Mouse (Mus musculus) hindbrain, embryonic 12.5 days (tissue): ENCODE data around the gene Hspg2. TPM values are rescaled to one million over a fixed set of nuclear protein-coding genes. Genes with fewer than 3 reads are reported as not detected.

Experiments
- ATAC-seq: fragments of 200-750 bp; cut with Nextera tagmentation; 2 replicates; pipeline ENCODE4 v1.8.0; 2017; ENCODE audit warnings: moderate TSS enrichment; ENCODE audit not compliant: low FRiP score
- H3K27ac ChIP-seq: fragments of 300-500 bp; sonication (generic); 2 replicates; pipeline ENCODE4 v1.5.1; 2016; ENCODE audit warnings: mild to moderate bottlenecking
- H3K27me3 ChIP-seq: fragments of 300-500 bp; sonication (generic); 2 replicates; pipeline ENCODE4 v1.6.1; 2016; ENCODE audit warnings: mild to moderate bottlenecking
- H3K36me3 ChIP-seq: fragments of 300-500 bp; sonication (generic); 2 replicates; pipeline ENCODE4 v1.6.1; 2016; ENCODE audit warnings: mild to moderate bottlenecking
- H3K4me1 ChIP-seq: fragments of 300-500 bp; sonication (generic); 2 replicates; pipeline ENCODE4 v1.6.1; 2016
- H3K4me2 ChIP-seq: fragments of 300-500 bp; sonication (generic); replicated peaks from 2 replicates; pipeline ENCODE4 v1.6.1; 2016; ENCODE audit warnings: mild to moderate bottlenecking
- H3K4me3 ChIP-seq: fragments of 300-500 bp; sonication (generic); 2 replicates; pipeline ENCODE4 v1.5.1; 2016; ENCODE audit warnings: mild to moderate bottlenecking
- H3K9ac ChIP-seq: fragments of 300-500 bp; sonication (generic); 2 replicates; pipeline ENCODE4 v1.6.1; 2016; ENCODE audit warnings: mild to moderate bottlenecking, moderate library complexity
- H3K9me3 ChIP-seq: fragments of 300-500 bp; sonication (generic); replicated peaks from 2 replicates; pipeline ENCODE4 v1.6.1; 2016; ENCODE audit warnings: mild to moderate bottlenecking
- WGBS: fragments of 180-500 bp; shearing (Covaris S2); methylation state at CpG from one replicate; pipeline ENCODE4 v1.1.7; 2016; 5-methylcytosine and 5-hydroxymethylcytosine counted together
- polyA plus RNA-seq: library from polyadenylated mRNA; unstranded; fragments of >200 nt; fragmentation: Nextera tagmentation; extraction: Ambion mirVana; gene quantifications from 2 replicates; pipeline ENCODE4 v1.2.1, GENCODE M21; 2016

The Hspg2 gene
- polyA plus RNA-seq, 1 experiment from 2014 or later, result 15.0 TPM

DNA sequence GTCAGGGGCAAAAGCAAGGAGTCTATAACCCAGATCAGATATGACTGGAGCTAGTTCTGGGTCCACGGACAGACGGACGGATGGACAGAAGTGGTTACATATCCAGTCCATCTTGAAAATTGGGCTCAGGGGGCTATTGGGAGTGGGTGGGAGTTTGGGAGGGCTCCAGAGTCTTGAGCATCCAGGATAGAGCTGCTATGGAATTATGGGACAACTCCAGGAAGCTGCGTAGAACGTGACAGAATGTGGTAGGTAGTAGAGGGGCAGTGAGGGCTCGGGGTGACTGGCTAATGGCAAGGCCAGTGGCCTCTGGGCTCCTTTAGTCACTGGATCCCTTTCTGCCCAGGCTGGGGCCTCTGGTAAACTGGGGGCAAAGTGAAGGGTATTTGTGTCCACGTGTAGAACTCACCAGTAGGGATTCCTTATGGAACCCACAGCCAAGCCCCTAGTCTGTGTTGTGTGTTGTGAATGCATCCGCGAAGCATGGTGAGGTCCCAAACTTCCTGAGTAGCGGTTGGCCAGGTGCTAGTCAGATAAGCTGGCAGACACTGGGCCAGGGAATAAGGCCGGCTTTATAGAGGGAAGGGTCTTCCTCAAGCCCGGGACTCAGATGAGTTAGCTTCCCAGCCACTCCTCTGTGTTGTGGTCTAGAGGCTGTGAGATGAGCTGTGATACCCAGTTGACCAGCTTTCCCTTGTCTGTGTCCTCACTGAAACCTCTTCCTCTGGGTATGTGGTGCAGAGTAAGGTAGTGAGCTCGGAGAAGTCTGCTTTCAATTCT is 6.9 kb downstream of the Hspg2 start:
- Histone ChIP-seq H3K4me2 (no peak overlapping the region), H3K27me3 (no peaks in the 10 kb centered on the region), H3K4me1 (peaks cover 53% of the 10 kb centered on the region), H3K36me3 (no peaks in the 10 kb centered on the region), H3K27ac (no peak overlapping the region), H3K9me3 (no peaks in the 10 kb centered on the region), H3K9ac (no peak overlapping the region), H3K4me3 (no peak overlapping the region)
- WGBS, result 83% methylated on average over 13 of the region's 13 CpGs
- no peak for ATAC-seq

DNA sequence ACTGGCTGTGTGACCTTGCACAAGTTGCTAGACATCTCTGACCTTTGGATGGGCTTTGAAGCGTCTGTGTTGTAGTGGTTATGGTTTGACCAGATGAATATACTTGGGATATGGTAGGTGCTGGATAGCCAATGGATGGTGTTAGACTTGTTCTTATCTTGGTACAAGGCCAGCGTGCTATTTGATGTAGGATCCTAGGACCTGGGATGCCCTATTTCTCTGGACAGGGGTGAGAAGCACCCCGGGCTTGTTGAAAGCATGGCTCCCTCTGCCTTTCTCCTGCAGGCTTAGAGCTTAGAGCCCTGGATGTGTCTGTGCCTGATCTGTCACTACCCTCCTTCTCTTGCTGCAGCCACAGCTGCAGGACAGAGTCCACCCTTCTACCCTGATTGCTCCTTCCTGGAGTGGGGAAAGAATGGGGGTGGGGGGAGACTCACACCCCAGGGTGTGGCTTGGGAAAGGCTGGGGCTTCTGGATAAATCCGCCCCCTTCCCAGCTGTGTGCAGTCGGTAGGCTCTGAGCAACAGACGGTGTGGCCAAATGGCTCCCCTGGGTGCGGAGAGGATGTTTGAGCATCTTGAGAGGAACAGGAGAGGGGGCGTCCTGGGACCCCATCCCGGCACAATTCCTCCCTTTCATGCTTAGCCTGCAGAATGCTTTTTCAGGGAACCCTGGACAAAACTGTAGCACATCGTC is 7.6 kb downstream of the Hspg2 start:
- Histone ChIP-seq H3K36me3 (no peaks in the 10 kb centered on the region), H3K4me2 (peak overlapping the region; percentile 26), H3K4me3 (no peak overlapping the region), H3K4me1 (peaks cover 54% of the 10 kb centered on the region), H3K27me3 (no peaks in the 10 kb centered on the region), H3K27ac (peak overlapping the region; percentile 12; the same call in 1 of the 2 replicates), H3K9ac (peak overlapping the region; percentile 38), H3K9me3 (no peaks in the 10 kb centered on the region)
- ATAC-seq, result no peak
- WGBS, result 32% methylated on average over 10 of the region's 10 CpGs

DNA sequence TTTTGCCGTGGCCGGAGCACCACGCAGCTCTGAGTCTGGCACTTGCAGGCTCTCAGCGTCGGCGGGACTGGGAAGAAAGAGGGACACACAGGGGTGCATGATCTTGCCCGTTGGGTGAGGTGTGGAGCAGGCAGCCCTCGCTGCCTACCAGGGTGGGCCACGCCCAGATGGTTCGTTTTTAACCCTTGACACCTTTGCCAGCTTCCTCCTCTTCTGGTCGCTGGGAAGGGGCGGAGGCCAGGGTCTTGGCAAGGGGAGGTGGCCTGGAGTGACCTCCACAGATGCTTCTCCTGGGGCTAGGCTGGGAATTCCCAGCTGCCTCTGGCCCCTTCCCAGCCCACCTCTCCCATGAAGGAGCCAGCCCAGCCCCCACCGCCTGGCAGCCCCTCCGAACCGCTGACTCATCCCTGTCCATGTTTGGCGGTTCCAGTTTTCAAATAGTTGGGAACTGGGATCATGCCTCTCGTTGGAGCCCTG is 8.2 kb downstream of the Hspg2 start:
- Histone ChIP-seq H3K4me2 (peak overlapping the region; percentile 26), H3K36me3 (no peaks in the 10 kb centered on the region), H3K9ac (peak overlapping the region; percentile 38), H3K4me3 (no peak overlapping the region), H3K27me3 (no peaks in the 10 kb centered on the region), H3K27ac (peak overlapping the region; percentile 12; the same call in 1 of the 2 replicates), H3K4me1 (peaks cover 59% of the 10 kb centered on the region), H3K9me3 (no peaks in the 10 kb centered on the region)
- 15% methylated on average over 17 of the region's 17 CpGs for WGBS
- ATAC-seq, result 0 out of 2 replicates have a peak, but pooled peaks have one; percentile 12

DNA sequence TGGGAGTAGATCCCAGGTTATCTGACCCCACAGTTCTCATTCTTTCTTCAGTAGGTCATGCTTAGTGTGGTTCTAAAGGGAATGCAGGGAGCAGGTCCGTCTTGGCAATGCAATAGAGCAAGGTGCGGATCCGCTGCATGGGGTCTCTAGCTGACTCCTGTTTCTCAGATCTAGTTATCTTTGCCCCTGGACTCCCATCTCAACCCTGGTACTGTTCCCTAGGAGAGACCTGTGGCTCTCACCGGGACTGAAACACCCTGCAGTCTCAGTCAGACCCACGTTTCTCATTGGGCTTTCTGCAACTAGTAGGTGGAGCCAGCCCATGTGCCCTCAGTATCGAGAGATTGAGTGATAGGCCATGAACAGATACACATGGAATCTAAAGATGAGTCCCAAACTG is 9.0 kb downstream of the Hspg2 start:
- H3K4me1 ChIP-seq, result peaks cover 68% of the 10 kb centered on the region
- no peaks in the 10 kb centered on the region for H3K27me3 ChIP-seq
- 65% methylated on average over 6 of the region's 6 CpGs for WGBS
- no peak overlapping the region for H3K27ac ChIP-seq
- no peak for ATAC-seq
- no peak overlapping the region for H3K4me2 ChIP-seq
- no peaks in the 10 kb centered on the region for H3K9me3 ChIP-seq
- H3K9ac ChIP-seq, result no peak overlapping the region
- H3K4me3 ChIP-seq, result no peak overlapping the region
- H3K36me3 ChIP-seq, result no peaks in the 10 kb centered on the region

DNA sequence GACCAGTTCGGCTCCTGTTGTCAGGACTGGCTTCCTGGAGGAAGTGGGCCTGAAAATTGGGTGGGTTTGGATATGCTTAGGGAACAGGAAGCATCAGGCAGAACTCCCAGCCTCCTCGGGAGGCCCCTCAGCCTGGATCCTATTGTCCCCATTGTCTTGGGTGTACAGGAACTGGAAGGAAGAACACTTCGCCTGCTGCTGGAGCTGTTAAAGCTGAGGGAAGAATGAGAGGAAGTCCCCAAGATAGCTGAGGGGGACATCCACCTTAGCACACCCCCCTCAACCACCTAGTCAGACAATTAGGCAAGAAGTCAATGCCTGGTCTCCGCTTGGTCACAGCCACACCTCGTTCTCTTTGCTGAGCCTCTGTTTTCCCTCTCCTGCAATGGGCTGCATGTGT is 9.7 kb downstream of the Hspg2 start:
- Histone ChIP-seq H3K9me3 (no peaks in the 10 kb centered on the region), H3K27me3 (no peaks in the 10 kb centered on the region), H3K4me2 (no peak overlapping the region), H3K4me3 (no peak overlapping the region), H3K27ac (no peak overlapping the region), H3K36me3 (no peaks in the 10 kb centered on the region), H3K9ac (no peak overlapping the region), H3K4me1 (peaks cover 68% of the 10 kb centered on the region)
- ATAC-seq, result no peak
- WGBS, result 68% methylated on average over 5 of the region's 5 CpGs

DNA sequence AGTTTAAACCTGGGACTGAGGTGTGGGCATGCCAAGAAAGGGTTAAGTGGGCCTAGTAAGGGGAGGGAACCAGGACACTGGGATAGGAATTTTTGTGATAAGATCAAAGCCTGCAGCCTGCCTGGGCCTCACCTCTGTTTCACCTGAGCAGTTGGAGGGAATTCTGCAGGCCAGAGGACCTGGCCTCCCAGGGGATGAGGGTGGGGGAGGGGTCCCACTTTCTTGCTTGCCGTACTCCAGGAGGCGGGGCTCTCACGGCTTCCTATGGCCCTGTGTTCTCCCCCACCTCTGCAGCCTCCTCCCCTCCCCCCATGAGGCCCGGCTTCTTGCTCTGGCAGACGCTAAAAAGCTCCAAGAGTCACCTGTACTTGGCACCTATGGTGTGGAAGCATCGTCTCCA is 11.2 kb downstream of the Hspg2 start:
- Histone ChIP-seq H3K36me3 (no peaks in the 10 kb centered on the region), H3K4me2 (no peak overlapping the region; the same call in 1 of the 2 replicates), H3K9ac (no peak overlapping the region), H3K4me3 (no peak overlapping the region), H3K27ac (0 out of 2 replicates have a peak overlapping the region, but pooled peaks have one; percentile 12), H3K4me1 (peaks cover 68% of the 10 kb centered on the region), H3K27me3 (no peaks in the 10 kb centered on the region), H3K9me3 (no peaks in the 10 kb centered on the region)
- ATAC-seq, result no peak
- WGBS, result 9% methylated on average over 6 of the region's 6 CpGs

DNA sequence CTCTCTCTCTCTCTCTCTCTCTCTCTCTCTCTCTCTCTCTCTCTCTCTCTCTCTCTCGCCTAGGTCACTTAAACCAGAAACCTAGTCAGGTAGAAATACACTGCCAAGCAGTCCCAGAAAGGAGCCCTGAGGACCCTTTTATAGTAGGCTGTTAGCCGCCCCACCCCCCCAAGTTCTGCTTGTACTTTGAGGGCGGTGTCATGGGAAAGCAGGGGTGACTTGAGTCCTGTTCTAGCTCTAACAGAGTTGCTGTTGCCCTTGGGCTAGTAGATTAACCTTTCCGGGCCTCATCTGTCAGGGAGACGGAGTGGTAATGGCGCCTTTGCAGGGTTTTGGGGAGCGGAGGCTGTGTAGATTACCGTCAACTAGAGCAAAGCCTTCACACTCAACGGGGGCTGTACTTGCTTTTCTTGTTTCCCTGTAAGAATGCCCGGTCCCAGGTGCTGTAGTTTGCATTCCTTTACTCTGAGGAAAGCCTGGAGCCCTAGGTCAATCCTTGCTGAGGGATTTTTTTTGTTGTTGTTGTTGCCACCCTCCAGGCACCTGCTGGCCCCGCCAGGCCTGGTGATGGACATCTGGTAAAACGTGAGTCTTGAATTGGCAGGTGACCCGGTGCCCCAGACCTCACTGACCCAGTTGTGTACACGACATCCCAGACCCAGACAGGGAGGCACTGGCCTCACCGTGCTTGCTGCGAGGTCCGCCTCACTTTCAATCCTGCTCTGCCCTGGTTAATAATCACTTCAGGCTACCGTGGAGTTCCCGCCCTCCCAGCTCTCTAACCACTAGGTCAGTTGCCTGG is 11.8 kb downstream of the Hspg2 start:
- Histone ChIP-seq H3K4me3 (no peak overlapping the region), H3K27me3 (no peaks in the 10 kb centered on the region), H3K4me2 (no peak overlapping the region; the same call in 1 of the 2 replicates), H3K4me1 (peaks cover 73% of the 10 kb centered on the region), H3K9me3 (no peaks in the 10 kb centered on the region), H3K9ac (0 out of 2 replicates have a peak overlapping the region, but pooled peaks have one; percentile 23), H3K36me3 (no peaks in the 10 kb centered on the region), H3K27ac (0 out of 2 replicates have a peak overlapping the region, but pooled peaks have one; percentile 12)
- ATAC-seq, result no peak
- WGBS, result 15% methylated on average over 19 of the region's 19 CpGs

DNA sequence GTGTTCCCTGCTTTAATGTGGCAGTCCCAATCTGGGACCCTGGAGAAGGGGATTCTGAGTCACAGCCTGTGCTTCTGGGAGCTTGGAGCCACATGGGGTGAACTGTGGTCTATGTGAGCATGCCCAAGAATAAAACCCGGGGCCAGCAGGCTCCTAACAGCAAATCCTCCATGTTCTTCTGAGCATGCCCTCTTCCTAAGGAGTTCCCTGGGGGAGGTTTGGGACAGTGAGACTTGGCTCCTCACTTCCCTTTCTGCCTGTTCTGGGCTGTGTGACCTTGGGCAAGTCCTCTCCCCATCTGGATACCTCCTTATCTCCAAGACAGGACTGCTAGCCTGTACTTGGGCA is 12.4 kb downstream of the Hspg2 start:
- no peaks in the 10 kb centered on the region for H3K36me3 ChIP-seq
- no peak for ATAC-seq
- H3K4me2 ChIP-seq, result no peak overlapping the region
- no peak overlapping the region for H3K4me3 ChIP-seq
- no peak overlapping the region for H3K27ac ChIP-seq
- H3K9ac ChIP-seq, result 0 out of 2 replicates have a peak overlapping the region, but pooled peaks have one; percentile 23
- H3K9me3 ChIP-seq, result no peaks in the 10 kb centered on the region
- no peaks in the 10 kb centered on the region for H3K27me3 ChIP-seq
- peaks cover 76% of the 10 kb centered on the region for H3K4me1 ChIP-seq
- 38% methylated on average over 1 of the region's 1 CpGs for WGBS

GRCm38 (mm10) chr4:137481381-137482030 is 12.9 kb downstream of the Hspg2 start:
- peaks cover 76% of the 10 kb centered on the region for H3K4me1 ChIP-seq
- no peak for ATAC-seq
- H3K4me3 ChIP-seq, result no peak overlapping the region
- H3K9ac ChIP-seq, result 0 out of 2 replicates have a peak overlapping the region, but pooled peaks have one; percentile 18
- no peaks in the 10 kb centered on the region for H3K27me3 ChIP-seq
- H3K9me3 ChIP-seq, result no peaks in the 10 kb centered on the region
- H3K36me3 ChIP-seq, result no peaks in the 10 kb centered on the region
- WGBS, result 57% methylated on average over 13 of the region's 13 CpGs
- H3K27ac ChIP-seq, result no peak overlapping the region
- no peak overlapping the region for H3K4me2 ChIP-seq

DNA sequence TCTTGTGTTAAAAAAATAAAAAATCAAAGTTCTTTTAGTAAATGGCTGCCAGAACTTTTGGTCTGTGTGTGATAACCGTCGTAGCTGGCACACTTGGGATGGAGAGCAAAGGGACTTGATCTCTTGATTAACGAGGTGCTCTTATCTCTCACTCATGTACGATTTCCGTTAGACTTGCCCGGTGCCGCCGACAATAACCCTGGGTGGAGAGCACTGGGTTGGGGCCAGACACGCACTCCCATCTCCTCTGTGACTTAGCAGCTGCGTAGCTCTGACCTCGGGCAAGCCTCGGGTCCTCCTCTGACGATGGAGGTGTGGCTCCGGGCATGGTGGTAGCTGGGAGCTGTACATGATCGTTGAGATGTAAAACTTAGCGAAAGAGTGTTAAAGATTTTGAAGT is 15.3 kb downstream of the Hspg2 start:
- WGBS, result 81% methylated on average over 16 of the region's 16 CpGs
- Histone ChIP-seq H3K27me3 (no peaks in the 10 kb centered on the region), H3K9ac (no peak overlapping the region), H3K4me2 (no peak overlapping the region), H3K4me1 (peaks cover 84% of the 10 kb centered on the region), H3K27ac (no peak overlapping the region), H3K36me3 (no peaks in the 10 kb centered on the region), H3K9me3 (no peaks in the 10 kb centered on the region), H3K4me3 (no peak overlapping the region)
- no peak for ATAC-seq

GRCm38 (mm10) chr4:137484586-137484985 is 16.0 kb downstream of the Hspg2 start:
- no peaks in the 10 kb centered on the region for H3K27me3 ChIP-seq
- H3K4me1 ChIP-seq, result peaks cover 84% of the 10 kb centered on the region
- 67% methylated on average over 7 of the region's 7 CpGs for WGBS
- H3K4me2 ChIP-seq, result no peak overlapping the region
- H3K27ac ChIP-seq, result peak overlapping the region; percentile 35
- no peaks in the 10 kb centered on the region for H3K9me3 ChIP-seq
- H3K9ac ChIP-seq, result peak overlapping the region; percentile 4; the same call in 1 of the 2 replicates
- ATAC-seq, result no peak
- no peak overlapping the region for H3K4me3 ChIP-seq
- H3K36me3 ChIP-seq, result no peaks in the 10 kb centered on the region
